Mouse (Mus musculus) neural tube, embryonic 14.5 days (tissue): Measurements from ENCODE around the gene Cacna1g. TPM values are rescaled to one million over a fixed set of nuclear protein-coding genes. Genes with fewer than 3 reads are reported as not detected.

Experiments used
- ATAC-seq: fragments of 200-750 bp; cut with Nextera tagmentation; 2 replicates; pipeline ENCODE4 v1.8.0; 2017; ENCODE audit warnings: low read depth, mild to moderate bottlenecking, moderate TSS enrichment, moderate library complexity
- H3K27ac ChIP-seq: fragments of 300-500 bp; sonication (generic); 2 replicates; pipeline ENCODE4 v1.5.1; 2014; ENCODE audit warnings: low read depth, mild to moderate bottlenecking, control low read depth, low read length, moderate library complexity, mixed read lengths
- H3K27me3 ChIP-seq: fragments of 300-500 bp; sonication (generic); 2 replicates; pipeline ENCODE4 v1.6.1; 2014; ENCODE audit warnings: low read length; ENCODE audit not compliant: control insufficient read depth, insufficient read depth
- H3K36me3 ChIP-seq: fragments of 300-500 bp; sonication (generic); 2 replicates; pipeline ENCODE4 v1.6.1; 2014; ENCODE audit warnings: low read length, mixed read lengths; ENCODE audit not compliant: control insufficient read depth, insufficient read depth
- H3K4me1 ChIP-seq: fragments of 300-500 bp; sonication (generic); 2 replicates; pipeline ENCODE4 v1.6.1; 2014; ENCODE audit warnings: low read length; ENCODE audit not compliant: control insufficient read depth, insufficient read depth
- H3K4me2 ChIP-seq: fragments of 300-500 bp; sonication (generic); 2 replicates; pipeline ENCODE4 v1.6.1; 2014; ENCODE audit warnings: mild to moderate bottlenecking, low read depth, low read length, control low read depth
- H3K4me3 ChIP-seq: fragments of 300-500 bp; sonication (generic); 2 replicates; pipeline ENCODE4 v1.5.1; 2014; ENCODE audit warnings: low read depth, low read length, control low read depth, mixed read lengths
- H3K9ac ChIP-seq: fragments of 300-500 bp; sonication (generic); replicated peaks from 2 replicates; pipeline ENCODE4 v1.6.1; 2014; ENCODE audit warnings: low read depth, mild to moderate bottlenecking, control low read depth, low read length, mixed read lengths
- H3K9me3 ChIP-seq: fragments of 300-500 bp; sonication (generic); 2 replicates; pipeline ENCODE4 v1.6.1; 2016; ENCODE audit warnings: low read length; ENCODE audit not compliant: control insufficient read depth
- WGBS: fragments of 180-500 bp; shearing (Covaris S2); extraction: QIAGEN DNeasy Blood & Tissue Kit; methylation state at CpG from one replicate; pipeline ENCODE4 v1.1.7; 2014; 5-methylcytosine and 5-hydroxymethylcytosine counted together
- polyA plus RNA-seq: library from polyadenylated mRNA; unstranded; fragments of >200 nt; fragmentation: Nextera tagmentation; extraction: Ambion mirVana; gene quantifications from 2 replicates; pipeline ENCODE4 v1.2.1, GENCODE M21; 2014

Gene Cacna1g
- polyA plus RNA-seq: 14.3 and 22.5 TPM in 2 replicates

GRCm38 (mm10) chr11:94473707-94474543, at the start of gene Cacna1g:
Gene Cacna1g, minus strand, starts transcription at chr11:94474198.
- WGBS: 0% methylated on average over 36 of the region's 71 CpGs
- peaks cover 37% of the 10 kb centered on the region for H3K4me1 ChIP-seq
- H3K4me2 ChIP-seq: peak within 1 kb of the TSS; percentile 95
- H3K36me3 ChIP-seq: no peaks in the 10 kb centered on the region
- no peaks in the 10 kb centered on the region for H3K9me3 ChIP-seq
- peak within 1 kb of the TSS; percentile 80 for H3K4me3 ChIP-seq
- H3K27me3 ChIP-seq: peaks cover 2% of the 10 kb centered on the region
- H3K27ac ChIP-seq: peak within 1 kb of the TSS; percentile 76
- peak; percentile 91 for ATAC-seq
- H3K9ac ChIP-seq: peak within 1 kb of the TSS; percentile 96

GRCm38 (mm10) chr11:94521219-94521843, 47.3 kb upstream of the Cacna1g start, which contains the start of gene Mycbpap:
Gene Mycbpap, minus strand, starts transcription at chr11:94521742.
- Histone ChIP-seq H3K4me2 (peak within 1 kb of the TSS; percentile 93), H3K27me3 (no peaks in the 10 kb centered on the region), H3K27ac (no peak within 1 kb of the TSS), H3K4me3 (peak within 1 kb of the TSS; percentile 43), H3K9ac (peak within 1 kb of the TSS; percentile 59), H3K4me1 (no peaks in the 10 kb centered on the region), H3K9me3 (no peaks in the 10 kb centered on the region), H3K36me3 (no peaks in the 10 kb centered on the region)
- 1% methylated on average over 42 of the region's 42 CpGs for WGBS
- ATAC-seq: peak; percentile 72

- 69% methylated on average over 9 of the region's 9 CpGs for WGBS
- H3K4me1 ChIP-seq: no peaks in the 10 kb centered on the region
- no peak overlapping the region for H3K27ac ChIP-seq
- no peaks in the 10 kb centered on the region for H3K36me3 ChIP-seq
- no peaks in the 10 kb centered on the region for H3K27me3 ChIP-seq
- no peak overlapping the region for H3K4me3 ChIP-seq
- H3K4me2 ChIP-seq: no peak overlapping the region
- H3K9ac ChIP-seq: no peak overlapping the region
- H3K9me3 ChIP-seq: no peaks in the 10 kb centered on the region
- no peak for ATAC-seq
Measured at GRCm38 (mm10) chr11:94513452-94513851, 39.5 kb upstream of the Cacna1g start.

GRCm38 (mm10) chr11:94508976-94509375, 35.0 kb upstream of the Cacna1g start:
- WGBS: 95% methylated on average over 10 of the region's 10 CpGs
- no peak overlapping the region for H3K9ac ChIP-seq
- no peak overlapping the region for H3K4me3 ChIP-seq
- H3K27me3 ChIP-seq: no peaks in the 10 kb centered on the region
- ATAC-seq: no peak
- no peak overlapping the region for H3K4me2 ChIP-seq
- no peak overlapping the region for H3K27ac ChIP-seq
- no peaks in the 10 kb centered on the region for H3K9me3 ChIP-seq
- no peaks in the 10 kb centered on the region for H3K4me1 ChIP-seq
- H3K36me3 ChIP-seq: no peaks in the 10 kb centered on the region

GRCm38 (mm10) chr11:94501482-94501881, 27.5 kb upstream of the Cacna1g start:
- H3K27ac ChIP-seq: no peak overlapping the region
- H3K9ac ChIP-seq: no peak overlapping the region
- no peaks in the 10 kb centered on the region for H3K36me3 ChIP-seq
- H3K9me3 ChIP-seq: no peaks in the 10 kb centered on the region
- H3K4me2 ChIP-seq: no peak overlapping the region
- H3K27me3 ChIP-seq: no peaks in the 10 kb centered on the region
- no peak overlapping the region for H3K4me3 ChIP-seq
- ATAC-seq: no peak
- WGBS: 91% methylated on average over 8 of the region's 8 CpGs
- peaks cover 17% of the 10 kb centered on the region for H3K4me1 ChIP-seq

GRCm38 (mm10) chr11:94500362-94500761, 26.4 kb upstream of the Cacna1g start:
- no peaks in the 10 kb centered on the region for H3K9me3 ChIP-seq
- no peak overlapping the region for H3K27ac ChIP-seq
- no peak overlapping the region for H3K4me2 ChIP-seq
- H3K9ac ChIP-seq: no peak overlapping the region
- peaks cover 17% of the 10 kb centered on the region for H3K4me1 ChIP-seq
- H3K4me3 ChIP-seq: no peak overlapping the region
- WGBS: 27% methylated on average over 8 of the region's 8 CpGs
- H3K36me3 ChIP-seq: no peaks in the 10 kb centered on the region
- ATAC-seq: no peak
- no peaks in the 10 kb centered on the region for H3K27me3 ChIP-seq

GRCm38 (mm10) chr11:94499661-94500152, 25.7 kb upstream of the Cacna1g start, which contains the start of gene Epn3:
Gene Epn3, minus strand, starts transcription at chr11:94499974.
- H3K36me3 ChIP-seq: no peaks in the 10 kb centered on the region
- H3K27ac ChIP-seq: no peak within 1 kb of the TSS
- H3K9ac ChIP-seq: peak within 1 kb of the TSS; percentile 25
- 1% methylated on average over 26 of the region's 26 CpGs for WGBS
- peak; percentile 34; the same call in 1 of the 2 replicates for ATAC-seq
- peak within 1 kb of the TSS; percentile 47 for H3K4me2 ChIP-seq
- H3K27me3 ChIP-seq: no peaks in the 10 kb centered on the region
- H3K9me3 ChIP-seq: no peaks in the 10 kb centered on the region
- H3K4me1 ChIP-seq: peaks cover 17% of the 10 kb centered on the region
- peak within 1 kb of the TSS; percentile 17 for H3K4me3 ChIP-seq

- no peak; the same call in 1 of the 2 replicates for ATAC-seq
- WGBS: 5% methylated on average over 2 of the region's 2 CpGs
- no peaks in the 10 kb centered on the region for H3K27me3 ChIP-seq
- H3K9me3 ChIP-seq: no peaks in the 10 kb centered on the region
- no peak overlapping the region for H3K4me3 ChIP-seq
- H3K27ac ChIP-seq: no peak overlapping the region
- H3K36me3 ChIP-seq: no peaks in the 10 kb centered on the region
- H3K4me2 ChIP-seq: peak overlapping the region; percentile 47; the same call in 1 of the 2 replicates
- no peak overlapping the region for H3K9ac ChIP-seq
- peaks cover 17% of the 10 kb centered on the region for H3K4me1 ChIP-seq
Measured at GRCm38 (mm10) chr11:94499035-94499434, 25.0 kb upstream of the Cacna1g start.
